Mouse (Mus musculus) megakaryocyte progenitor cell, adult 5-6 weeks (primary cell): Measurements from ENCODE around the gene Ehhadh. TPM values are rescaled to one million over a fixed set of nuclear protein-coding genes. Genes with fewer than 3 reads are reported as not detected.
A peak's percentile ranks its signal among the peaks of the same experiment; 100 is the strongest.
"Not testable (repeated sequence)": the region's sequence is repeated elsewhere in the genome, so short reads cannot be mapped to it uniquely, and the experiment has no call there.

Source experiments
- ATAC-seq: replicated peaks from 2 replicates; pipeline ENCODE4 v1.8.0; 2016; ENCODE audit warnings: mild to moderate bottlenecking, moderate TSS enrichment, inconsistent platforms; ENCODE audit not compliant: poor library complexity
- total RNA-seq, 2 experiments: library from RNA; stranded (forward) in 1 of 2; stranded (reverse) in 1 of 2; fragments of 157-497, 149-512 nt in 1 of 2; fragments of 200-1000 nt in 1 of 2; gene quantifications; 2 replicates each; pipeline versions ENCODE4 v1.2.3 to v1.2.4; 2015 to 2017

The Ehhadh gene
- total RNA-seq (2015), result 2.1 and 2.3 TPM in 2 replicates
- 2.6 and 2.9 TPM in 2 replicates for total RNA-seq (2017)

DNA sequence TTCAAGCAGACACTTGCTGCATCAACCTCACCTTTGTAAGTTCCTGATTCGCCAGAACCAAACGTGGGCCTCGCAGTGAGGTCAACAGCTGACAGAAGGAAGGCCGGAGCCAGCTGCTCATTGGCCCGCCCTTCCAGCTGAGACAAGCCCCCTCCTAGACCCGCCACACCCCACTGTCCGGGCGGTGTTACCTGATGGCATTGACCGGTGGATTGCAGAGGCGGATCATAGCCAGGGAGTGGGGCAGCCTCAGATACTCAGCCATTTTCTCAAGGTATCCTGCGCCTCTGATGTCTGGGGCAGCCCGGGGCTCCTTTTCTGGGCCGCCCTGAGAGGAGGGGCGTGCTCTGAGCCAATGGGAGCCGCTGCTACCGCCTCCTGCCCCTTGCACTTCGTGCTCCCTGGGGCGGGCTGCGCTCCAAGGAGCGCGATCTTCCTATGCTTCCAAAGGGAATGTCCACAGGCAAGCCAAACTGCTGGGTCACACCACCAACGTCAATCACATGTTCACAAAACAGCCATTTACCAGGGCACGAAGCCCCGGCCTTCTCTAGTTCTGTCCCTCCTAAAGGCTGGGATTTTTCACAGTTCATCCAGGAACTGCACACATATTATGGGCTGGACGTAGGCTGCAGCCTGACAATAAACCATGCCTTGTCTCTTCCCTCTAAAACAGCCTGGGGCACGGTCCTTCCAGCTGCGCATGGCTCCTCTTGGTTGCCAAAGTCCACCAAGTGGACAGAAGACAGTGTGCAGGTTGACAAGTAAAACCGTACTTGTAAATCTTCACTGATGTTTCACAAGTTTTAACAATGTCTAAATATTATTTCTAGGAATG lies at the start of gene Ehhadh:
Gene Ehhadh, minus strand, starts transcription at position 292 of the 838 bp plus-strand sequence.
- peak; percentile 75 for ATAC-seq

DNA sequence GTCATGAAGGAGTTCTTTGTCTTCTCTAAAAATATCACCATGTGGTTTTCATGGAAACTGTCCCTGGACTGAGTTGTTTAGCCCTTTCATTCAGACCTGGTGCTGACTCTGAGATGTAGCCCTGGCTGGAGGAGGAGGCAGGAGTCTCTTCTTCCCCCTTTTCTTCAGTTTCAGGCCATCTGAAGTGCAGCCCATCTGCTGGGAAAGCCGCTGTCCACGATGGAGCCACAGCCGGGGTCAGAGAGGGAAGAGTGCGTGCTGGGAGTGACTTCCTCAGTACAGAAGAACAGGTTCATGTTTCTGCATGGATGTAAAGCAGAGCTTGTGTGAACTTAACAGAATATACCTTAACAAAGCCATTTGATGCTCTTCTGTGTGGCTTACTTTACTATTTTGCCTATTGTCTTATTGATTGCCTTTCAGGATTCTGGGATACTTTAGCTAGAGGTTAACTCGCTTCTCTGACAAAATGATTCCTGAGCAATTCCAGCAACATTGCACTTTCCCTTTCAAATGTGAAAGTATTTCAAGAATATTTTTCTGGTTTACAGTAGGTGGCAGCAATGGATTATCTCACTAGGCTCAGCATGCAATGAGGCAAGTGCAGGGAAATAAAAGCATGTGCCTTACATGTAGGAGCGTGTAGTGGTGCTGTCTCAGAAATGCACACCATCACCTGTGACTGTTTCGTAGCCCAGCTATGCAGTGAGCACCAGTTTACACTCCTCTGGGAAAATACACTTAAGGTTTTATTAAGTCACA lies 48.9 kb upstream of the Ehhadh start:
- ATAC-seq, result peak; percentile 76

DNA sequence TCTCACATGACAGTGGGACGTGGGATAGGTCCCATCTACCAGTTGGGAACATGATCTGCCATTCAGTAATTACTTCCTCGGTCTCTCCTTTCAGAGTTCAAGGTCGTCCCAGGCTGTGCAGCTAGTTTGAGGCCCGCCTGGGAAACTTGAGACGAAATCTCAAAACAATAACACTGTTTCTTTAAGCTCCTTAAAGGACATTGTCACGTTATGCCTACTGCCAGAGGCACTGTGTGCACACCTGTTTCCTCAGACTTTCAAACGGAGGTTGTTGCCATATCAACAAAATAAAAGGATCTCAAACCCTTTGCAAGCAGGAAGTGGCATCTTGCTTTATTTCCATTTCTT lies 48.0 kb upstream of the Ehhadh start:
- no peak for ATAC-seq

DNA sequence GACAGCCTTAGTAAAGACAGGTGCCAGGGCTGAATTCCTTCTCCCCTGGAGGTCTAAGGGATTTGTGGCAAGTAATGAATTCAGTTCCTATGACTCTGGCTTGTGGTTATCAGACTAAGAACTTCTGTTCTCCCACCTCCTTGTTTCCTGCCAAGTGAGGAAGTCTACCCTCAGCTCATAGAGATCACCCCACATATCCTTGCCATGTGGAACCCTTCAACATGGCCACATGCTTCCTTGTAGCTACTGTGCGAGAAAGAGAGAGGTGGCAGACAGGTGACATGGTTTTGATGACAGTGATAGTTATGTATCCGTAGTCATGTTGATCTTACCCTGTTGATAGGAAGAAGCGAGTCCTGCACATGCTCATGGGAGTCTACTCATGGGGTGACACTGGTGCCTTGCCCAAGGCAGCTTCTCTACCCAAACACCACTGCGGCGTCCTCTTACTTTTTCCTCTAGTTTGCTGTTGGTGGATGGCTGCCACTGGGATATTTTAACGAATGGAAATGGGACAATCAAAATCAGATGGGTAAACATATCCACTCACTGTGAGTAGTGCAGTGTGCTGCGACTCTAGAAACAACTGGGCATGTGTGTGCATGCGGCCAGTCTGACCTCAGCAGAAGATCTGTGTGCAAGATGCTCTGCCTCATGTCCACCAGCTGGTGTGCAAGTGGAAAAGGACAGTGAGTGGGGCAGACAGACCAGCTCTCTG lies 47.4 kb upstream of the Ehhadh start:
- no peak for ATAC-seq

- no peak for ATAC-seq
These were observed 46.4 kb upstream of the Ehhadh start for GRCm38 (mm10) chr16:21833970-21834369.

DNA sequence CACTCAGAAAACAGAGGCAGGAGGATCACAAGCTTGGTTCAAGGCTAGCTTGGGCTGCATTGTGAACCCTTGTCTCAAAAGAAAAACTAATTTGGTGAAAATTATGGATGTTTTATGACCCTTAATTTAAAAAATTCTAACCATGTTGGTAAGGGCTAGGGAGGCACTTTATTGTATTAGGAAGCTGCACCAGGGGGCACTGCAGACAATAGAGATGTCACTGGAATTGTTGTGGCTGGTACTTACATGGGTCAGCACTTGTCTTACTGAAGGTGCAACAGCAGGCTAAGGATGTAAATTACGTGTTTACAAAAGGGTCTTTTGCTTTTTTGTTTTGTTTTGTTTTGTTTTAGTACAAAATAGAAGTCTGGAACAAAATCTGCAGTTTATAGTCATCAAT lies 45.9 kb upstream of the Ehhadh start:
- no peak for ATAC-seq

GRCm38 (mm10) chr16:21831764-21832163 lies 44.2 kb upstream of the Ehhadh start:
- ATAC-seq, result no peak

- ATAC-seq, result no peak
These were observed 43.2 kb upstream of the Ehhadh start for GRCm38 (mm10) chr16:21830784-21831183.

GRCm38 (mm10) chr16:21829711-21830110 lies 42.1 kb upstream of the Ehhadh start:
- ATAC-seq, result no peak

GRCm38 (mm10) chr16:21827581-21827980 lies 40.0 kb upstream of the Ehhadh start:
- no peak for ATAC-seq

- 0 out of 2 replicates have a peak, but pooled peaks have one; percentile 26 for ATAC-seq
These were observed 39.5 kb upstream of the Ehhadh start for GRCm38 (mm10) chr16:21827153-21827552.

DNA sequence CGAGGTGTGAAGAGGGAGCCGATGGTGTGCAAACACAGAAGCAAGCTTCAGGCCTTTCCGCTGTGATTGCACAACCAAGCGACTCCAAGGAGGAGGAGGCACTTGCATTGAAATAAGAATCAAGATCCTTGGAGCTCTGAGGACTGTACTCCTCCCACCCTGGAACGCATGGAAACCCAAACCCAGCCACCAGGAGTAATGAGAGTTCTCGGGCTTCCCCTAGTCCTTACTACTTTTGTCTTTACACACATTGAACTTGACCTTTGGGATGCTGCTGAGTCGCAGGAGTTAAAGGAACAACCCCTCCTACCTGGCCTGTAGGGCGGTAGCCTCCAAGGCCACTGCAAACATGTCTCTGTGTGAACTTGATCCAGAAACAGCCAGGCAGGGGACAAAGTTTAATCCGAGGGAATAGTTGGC lies 38.0 kb upstream of the Ehhadh start:
- ATAC-seq, result no peak

- no peak for ATAC-seq
These were observed 31.0 kb upstream of the Ehhadh start for GRCm38 (mm10) chr16:21818629-21819028.

- peak; percentile 87 for ATAC-seq
These were observed 30.5 kb upstream of the Ehhadh start for GRCm38 (mm10) chr16:21818132-21818531.

GRCm38 (mm10) chr16:21815669-21816010 lies 28.0 kb upstream of the Ehhadh start:
- ATAC-seq, result no peak

DNA sequence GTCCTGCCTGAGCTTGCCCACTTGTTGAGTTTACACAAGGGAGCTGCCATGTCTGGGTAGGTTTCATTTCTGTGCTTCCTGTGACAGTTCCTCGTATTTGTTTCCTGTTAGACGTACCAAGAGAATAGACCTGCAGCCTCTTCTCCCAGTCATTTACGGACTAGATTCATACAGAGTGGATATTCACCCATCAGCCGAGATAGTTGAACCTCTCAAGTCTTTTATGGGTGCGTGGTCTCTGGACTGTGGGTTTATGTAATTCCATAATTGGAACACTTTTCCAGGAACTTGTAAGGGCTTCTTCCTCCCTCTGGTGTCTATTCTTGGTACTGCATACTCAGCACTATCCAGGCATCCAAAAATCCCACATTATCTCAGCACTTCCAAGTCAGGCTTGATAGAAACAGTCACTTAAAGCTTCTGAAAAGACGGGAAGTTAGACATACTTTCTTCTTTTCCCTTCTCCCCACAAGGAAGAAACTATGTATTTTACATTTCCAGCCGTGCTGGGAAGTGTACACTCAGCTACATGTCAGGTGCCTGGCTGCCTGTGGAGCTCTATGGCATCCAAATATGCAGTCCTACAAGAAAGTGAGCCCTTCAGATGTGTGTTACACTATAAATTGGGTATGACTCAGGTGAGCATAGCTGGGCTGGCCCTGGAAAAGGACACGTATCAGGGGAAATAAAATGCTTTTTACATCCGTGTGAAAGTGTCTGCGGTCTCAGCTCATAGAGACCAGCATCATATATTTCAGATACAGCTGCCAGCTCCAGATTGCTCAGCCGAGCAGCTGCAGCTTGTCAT lies 27.5 kb upstream of the Ehhadh start:
- peak; percentile 56; the same call in 1 of the 2 replicates for ATAC-seq

GRCm38 (mm10) chr16:21813164-21813834 lies 25.7 kb upstream of the Ehhadh start:
- ATAC-seq, result no peak

- not testable (repeated sequence) for ATAC-seq
These were observed 20.2 kb upstream of the Ehhadh start for GRCm38 (mm10) chr16:21807786-21808185.

- no peak for ATAC-seq
These were observed 19.3 kb upstream of the Ehhadh start for GRCm38 (mm10) chr16:21806892-21807291.

GRCm38 (mm10) chr16:21804258-21804657 lies 16.7 kb upstream of the Ehhadh start:
- ATAC-seq, result no peak
